Mouse (Mus musculus): Measurements from ENCODE around the gene Ankrd13d.

The Ankrd13d gene

GRCm38 (mm10) chr19:4282898-4283553 lies at the start of gene Ankrd13d:
Gene Ankrd13d, minus strand, starts transcription at chr19:4283137.
- peak; percentile 86 to 93 for DNase-seq

- peak; percentile 64 to 68 for DNase-seq
These were observed 49.7 kb upstream of the Ankrd13d start for GRCm38 (mm10) chr19:4332653-4333052.

GRCm38 (mm10) chr19:4331273-4331672 lies 48.3 kb upstream of the Ankrd13d start:
- DNase-seq: no peak

DNA sequence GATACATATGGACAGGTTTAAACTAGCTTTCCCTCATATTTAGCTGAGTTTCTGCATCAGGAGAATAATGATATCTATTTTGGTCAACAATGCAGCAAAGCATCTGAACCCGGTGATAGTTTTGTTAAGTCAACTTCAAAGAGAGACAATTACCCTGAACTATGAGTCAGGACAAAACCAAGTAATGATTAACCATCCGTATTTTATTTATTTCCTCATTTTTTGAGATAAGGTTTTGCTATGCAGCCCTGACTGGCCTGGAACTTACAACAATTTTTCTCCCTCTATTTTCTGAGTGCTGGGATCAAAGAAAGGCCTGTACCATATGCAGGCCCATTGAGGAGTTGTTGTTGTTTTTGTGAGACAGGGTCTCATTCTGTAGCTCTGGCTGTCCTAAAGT lies 47.7 kb upstream of the Ankrd13d start:
- DNase-seq: no peak

DNA sequence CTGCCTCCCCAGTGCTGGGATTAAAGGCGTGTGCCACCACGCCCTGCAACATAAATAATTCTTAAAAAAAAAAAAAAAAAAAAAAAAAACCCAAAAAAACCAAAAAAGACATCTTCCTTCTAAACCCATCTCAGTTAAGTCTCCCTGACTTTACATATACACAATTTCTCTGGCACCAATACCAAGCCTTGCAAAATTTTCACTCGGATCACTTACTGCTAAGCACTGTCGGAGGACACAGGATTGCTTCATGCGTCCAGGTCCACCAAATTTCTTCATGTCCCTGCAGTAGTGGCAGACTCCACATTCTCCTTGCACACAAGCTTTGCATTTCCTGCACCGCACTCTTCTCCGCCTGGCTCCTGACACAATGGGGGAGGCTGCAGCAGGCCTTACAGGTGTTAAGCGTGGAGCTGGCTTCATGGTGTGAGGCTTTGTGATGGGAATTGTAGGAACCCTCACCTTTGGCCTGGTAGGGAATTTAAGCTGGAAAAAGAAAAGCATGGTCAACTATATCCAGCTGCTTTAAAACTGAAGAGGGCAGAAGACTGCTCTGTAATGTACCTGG lies 45.9 kb upstream of the Ankrd13d start:
- no peak for DNase-seq

GRCm38 (mm10) chr19:4326881-4327280 lies 43.9 kb upstream of the Ankrd13d start:
- peak; percentile 78 to 87 for DNase-seq

- DNase-seq: no peak
These were observed 43.2 kb upstream of the Ankrd13d start for GRCm38 (mm10) chr19:4326106-4326505.

- DNase-seq: no peak
These were observed 39.2 kb upstream of the Ankrd13d start for GRCm38 (mm10) chr19:4322134-4322533.

DNA sequence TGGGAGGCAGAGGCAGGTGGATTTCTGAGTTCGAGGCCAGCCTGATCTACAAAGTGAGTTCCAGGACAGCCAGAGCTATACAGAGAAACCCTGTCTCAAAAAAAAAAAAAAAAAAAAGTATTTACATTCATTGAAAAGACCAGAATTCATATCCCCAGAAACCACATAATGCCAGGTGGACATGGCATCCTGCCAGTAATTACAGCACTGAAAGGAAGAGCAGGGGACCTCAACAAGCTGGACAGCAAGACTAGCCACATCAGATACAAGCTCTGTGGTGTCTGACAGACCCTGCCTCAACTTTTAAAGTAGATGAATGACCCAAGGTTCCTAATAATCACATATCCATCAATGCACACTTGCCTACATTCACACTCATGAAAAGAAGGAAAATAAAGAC lies 38.7 kb upstream of the Ankrd13d start:
- DNase-seq: peak; percentile 54 to 55

GRCm38 (mm10) chr19:4319272-4319671 lies 36.3 kb upstream of the Ankrd13d start:
- DNase-seq: peak; percentile 75

- DNase-seq: peak in 1 of 2 experiments; percentile 59
These were observed 34.2 kb upstream of the Ankrd13d start for GRCm38 (mm10) chr19:4317181-4317580.

- DNase-seq: peak; percentile 93 to 94
These were observed 32.4 kb upstream of the Ankrd13d start for GRCm38 (mm10) chr19:4315223-4315944.

- peak; percentile 78 to 79 for DNase-seq
These were observed 26.8 kb upstream of the Ankrd13d start for GRCm38 (mm10) chr19:4309776-4310185.

GRCm38 (mm10) chr19:4309302-4309701 lies 26.4 kb upstream of the Ankrd13d start:
- DNase-seq: no peak

DNA sequence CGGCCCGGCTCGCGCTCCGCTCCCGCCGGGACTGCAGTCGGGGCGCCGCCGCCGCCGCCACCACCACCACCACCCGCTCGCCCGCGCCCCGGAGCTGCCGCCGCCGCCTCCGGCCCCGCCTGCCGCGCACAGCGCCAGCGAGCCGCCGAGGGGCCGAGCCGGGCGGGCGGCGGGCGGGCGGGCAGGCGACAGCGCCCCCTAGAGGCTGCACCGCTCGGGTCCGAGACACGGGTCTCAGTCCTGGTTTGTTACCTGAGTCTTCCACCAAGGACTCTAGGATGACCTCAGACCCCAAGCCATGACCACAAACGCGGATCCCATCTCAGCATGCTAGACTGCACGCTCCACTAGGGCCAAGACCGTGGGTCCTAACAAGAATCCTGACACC lies 23.2 kb upstream of the Ankrd13d start, which contains the start of gene Grk2:
Gene Grk2, minus strand, starts transcription at position 33 of the 388 bp plus-strand sequence.
- peak; percentile 92 to 94 for DNase-seq

DNA sequence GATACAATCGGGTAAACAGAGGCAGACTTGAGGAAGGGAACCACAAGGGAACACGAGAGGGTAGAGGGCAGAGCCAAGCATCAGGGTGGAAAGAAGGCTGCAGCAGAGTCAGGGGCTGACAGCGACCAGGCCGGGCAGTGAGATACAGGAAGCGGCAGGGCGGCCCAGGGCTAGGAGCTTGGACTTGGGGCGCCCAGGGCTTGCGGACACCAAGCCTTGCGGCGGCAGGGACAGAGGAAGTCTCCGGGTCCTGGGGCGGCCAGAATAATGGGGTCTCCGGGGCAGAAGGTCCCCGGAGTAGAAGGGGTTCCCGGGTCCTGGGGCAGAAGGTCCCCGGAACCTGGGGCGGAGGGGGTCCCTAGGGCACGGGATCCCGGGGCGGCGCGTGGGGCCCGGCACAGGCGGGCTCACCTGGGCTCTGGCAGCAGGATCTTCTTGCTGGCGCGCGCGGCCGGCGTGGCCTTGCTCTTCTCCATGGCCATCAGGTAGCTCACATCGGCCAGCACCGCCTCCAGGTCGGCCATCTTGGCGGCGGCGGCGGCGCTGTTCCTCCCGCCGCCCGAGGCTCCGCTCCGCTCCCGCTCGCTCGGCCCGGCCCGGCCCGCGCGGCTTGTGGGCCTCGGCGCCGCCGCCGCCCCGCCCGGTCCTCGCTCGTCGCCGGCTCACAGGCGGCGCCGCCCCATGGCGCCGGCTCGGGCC lies 22.7 kb upstream of the Ankrd13d start:
- peak; percentile 75 to 76 for DNase-seq

- peak in 1 of 2 experiments; percentile 51 for DNase-seq
These were observed 22.0 kb upstream of the Ankrd13d start for GRCm38 (mm10) chr19:4304871-4305321.

DNA sequence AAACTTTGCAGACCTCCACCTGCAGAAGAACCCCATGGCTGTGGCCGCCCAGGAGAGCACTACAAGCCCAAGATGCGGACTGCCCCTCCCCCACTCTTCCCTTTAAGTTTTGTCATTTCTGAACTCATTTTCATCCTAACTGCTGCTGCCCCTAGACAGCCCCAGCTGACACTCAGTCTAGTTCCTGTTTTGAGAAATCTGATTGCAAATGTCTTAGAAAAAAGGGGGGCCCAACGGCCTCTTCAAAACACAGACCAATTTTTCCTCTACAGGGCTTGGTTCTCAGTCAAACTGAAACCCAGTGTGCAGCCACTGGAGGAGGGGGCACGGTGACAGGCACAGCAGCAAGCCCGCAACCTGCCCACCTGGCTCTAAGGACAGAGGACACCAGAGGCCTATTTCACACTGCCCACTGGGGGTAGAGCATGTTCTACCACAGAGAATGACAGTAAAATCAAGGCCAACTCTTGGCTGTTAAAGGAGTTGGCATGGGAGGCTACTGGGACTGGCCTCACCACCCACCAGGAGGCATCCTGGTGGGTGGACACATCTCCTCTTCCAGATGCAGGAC lies 21.4 kb upstream of the Ankrd13d start:
- DNase-seq: peak in 1 of 2 experiments; percentile 64

DNA sequence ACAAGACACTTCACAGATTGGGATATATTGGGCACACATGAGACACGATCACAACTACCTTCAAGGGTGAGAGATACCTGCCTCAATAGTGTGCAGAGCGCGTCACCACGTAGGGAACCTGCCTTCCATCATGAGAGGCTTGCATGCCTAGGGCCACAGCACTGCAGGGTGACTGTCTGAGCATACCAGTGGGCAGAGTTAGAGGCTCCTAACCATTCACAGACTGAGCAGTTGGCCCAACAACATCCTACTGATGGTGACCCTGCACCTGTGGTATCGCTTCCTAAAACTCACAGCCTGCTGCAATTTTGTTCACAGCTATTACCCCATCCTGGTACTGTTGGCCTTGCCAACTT lies 20.7 kb upstream of the Ankrd13d start:
- no peak for DNase-seq

GRCm38 (mm10) chr19:4302936-4303639 lies 20.2 kb upstream of the Ankrd13d start:
- peak; percentile 96 to 97 for DNase-seq

DNA sequence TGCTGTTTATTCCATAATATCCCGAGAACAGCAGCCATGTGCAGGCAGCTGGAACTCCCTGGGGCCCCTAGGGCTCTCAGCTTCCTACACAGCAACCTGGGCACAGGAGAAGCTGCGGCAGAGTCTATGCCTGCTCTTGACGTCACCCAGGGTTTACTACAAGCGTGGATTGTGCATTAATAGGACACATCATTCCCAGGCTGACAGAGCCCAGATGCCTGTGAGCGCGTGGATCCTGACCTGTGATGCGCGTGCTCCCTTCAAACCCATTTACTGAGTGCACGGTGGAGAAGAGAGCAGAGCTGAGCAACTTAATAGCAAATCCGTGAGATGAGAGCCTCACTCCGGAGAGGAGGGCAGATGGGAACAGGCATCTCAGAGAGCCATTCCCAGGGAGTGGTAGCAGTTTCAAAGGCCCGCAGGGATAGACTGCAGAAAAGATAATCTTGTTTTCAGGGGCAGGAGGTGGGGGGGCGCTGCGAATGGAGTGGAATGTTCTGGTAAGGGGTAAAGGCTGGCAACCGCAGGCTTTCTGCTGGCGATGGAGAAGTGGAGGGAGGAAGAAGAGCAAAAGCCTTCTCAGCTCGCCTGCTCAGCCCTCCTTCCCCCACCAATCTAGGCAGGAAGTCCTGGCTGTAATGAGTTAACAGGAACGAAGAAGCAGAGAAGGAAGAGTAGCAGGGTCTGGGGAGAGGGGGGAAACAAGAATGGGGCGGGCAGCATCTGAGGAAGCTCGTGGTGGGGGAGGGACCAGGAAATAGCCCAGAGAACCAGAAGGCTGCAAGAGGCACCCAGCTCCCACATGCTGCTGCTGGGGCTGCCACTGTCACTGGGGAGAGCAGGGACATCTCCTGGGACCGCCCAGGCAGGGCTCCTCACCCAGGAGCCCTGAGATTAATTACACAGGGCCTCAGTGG lies 19.1 kb upstream of the Ankrd13d start:
- DNase-seq: peak in 1 of 2 experiments; percentile 56

Measured in cerebellum, postnatal 14 days (tissue).